Mouse (Mus musculus): ENCODE measurements around the gene Zfp560.
A peak's percentile ranks its signal among the peaks of the same experiment; 100 is the strongest.

The Zfp560 gene

GRCm38 (mm10) chr9:20384532-20385342 lies at the start of gene Zfp560:
Zfp560 (minus strand) TSS chr9:20385177.
- DNase-seq (ENCODE audit: low read depth, low spot score) = peak; percentile 97

GRCm38 (mm10) chr9:20430004-20430403 lies 45.0 kb upstream of the Zfp560 start:
- DNase-seq (ENCODE audit: low read depth, low spot score) = no peak

- DNase-seq (ENCODE audit: low read depth, low spot score) = no peak
Measured at GRCm38 (mm10) chr9:20411460-20411859, 26.5 kb upstream of the Zfp560 start.

- no peak for DNase-seq (ENCODE audit: low read depth, low spot score)
Measured at GRCm38 (mm10) chr9:20409319-20409718, 24.3 kb upstream of the Zfp560 start.

- no peak for DNase-seq (ENCODE audit: low read depth, low spot score)
Measured at GRCm38 (mm10) chr9:20385343-20385703, 346 bp upstream of the Zfp560 start.

- DNase-seq (ENCODE audit: low read depth, low spot score) = no peak
Measured at GRCm38 (mm10) chr9:20383659-20384058, 1.3 kb downstream of the Zfp560 start.

GRCm38 (mm10) chr9:20374712-20375111 lies 10.3 kb downstream of the Zfp560 start:
- peak; percentile 53 for DNase-seq (ENCODE audit: low read depth, low spot score)

- no peak for DNase-seq (ENCODE audit: low read depth, low spot score)
Measured at GRCm38 (mm10) chr9:20367311-20367710, 17.7 kb downstream of the Zfp560 start.

- DNase-seq (ENCODE audit: low read depth, low spot score) = peak; percentile 56
Measured at GRCm38 (mm10) chr9:20348501-20348900, 36.5 kb downstream of the Zfp560 start.

- DNase-seq (ENCODE audit: low read depth, low spot score) = no peak
Measured at GRCm38 (mm10) chr9:20335994-20336393, 49.0 kb downstream of the Zfp560 start, which contains the start of gene Olfr18. Olfr18 (minus strand) TSS chr9:20336094.

GRCm38 (mm10) chr9:20298232-20298631 lies 86.7 kb downstream of the Zfp560 start, which contains the start of gene Olfr873:
Olfr873 (plus strand) TSS chr9:20298532.
- DNase-seq (ENCODE audit: low read depth, low spot score) = no peak

- peak; percentile 77 for DNase-seq (ENCODE audit: low read depth, low spot score)
Measured at GRCm38 (mm10) chr9:20295562-20295961, 89.4 kb downstream of the Zfp560 start.

Measured in ZHBTc4 (cell line).